Comparison of ENCODE assay signal across 19 mouse cellular contexts in the genomic region with DNA sequence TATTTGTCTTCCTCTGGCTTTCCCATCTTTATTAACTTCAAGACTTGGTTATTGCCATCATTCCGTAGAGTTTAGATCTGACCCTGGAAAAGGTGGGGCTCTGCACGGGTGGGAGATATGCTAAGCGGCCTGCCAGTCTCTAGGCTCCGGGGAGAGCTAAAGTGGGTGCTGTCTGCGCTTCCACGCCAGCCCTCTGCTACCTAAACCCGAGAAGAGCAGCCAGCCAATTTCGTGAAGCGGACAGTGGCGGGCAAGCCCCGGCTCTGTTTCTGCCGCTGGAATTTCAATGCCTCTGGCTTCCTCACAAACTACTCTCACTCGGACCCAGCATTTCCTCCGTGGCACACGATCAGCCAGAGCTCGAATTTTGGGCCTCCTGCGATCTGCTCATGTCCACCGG. TPM values are rescaled to one million over a fixed set of nuclear protein-coding genes. Genes with fewer than 3 reads are reported as not detected.
DNase-seq lines count a peak whose midpoint lies in the region; ATAC-seq and TF ChIP-seq lines count a peak whose summit lies in the region.
"Had no signal": no experiment of that assay in that cellular context is flagged by ENCODE, and none has a peak within 500 bp of the region (broad histone marks: within the 10 kb centered on the region; RNA-seq: fewer than 3 reads in every experiment).

No protein-coding gene starts in this region.

- TF ChIP-seq CTCF in hindbrain, postnatal 0 days (IDR thresholded peaks at IDR 0.05; ENCODE audit: low read depth) = no peak

- H3K9me3 ChIP-seq in hindbrain, embryonic 10.5 days = 0 out of 2 replicates have a peak, but pooled peaks cover 3% of the 10 kb centered on the region
- no peaks in the 10 kb centered on the region for H3K9me3 ChIP-seq in hindbrain, postnatal 0 days (ENCODE audit: low read length)
- H3K9me3 ChIP-seq in midbrain, embryonic 14.5 days (ENCODE audit: control insufficient read depth, low read length) = no peaks in the 10 kb centered on the region
- H3K9me3 ChIP-seq in midbrain, embryonic 16.5 days (replicated peaks; ENCODE audit: control insufficient read depth, low read length, poor library complexity, severe bottlenecking) = no peaks in the 10 kb centered on the region
- no peaks in the 10 kb centered on the region for H3K9me3 ChIP-seq in limb, embryonic 10.5 days (replicated peaks)
- H3K9me3 ChIP-seq in neural tube, embryonic 14.5 days (ENCODE audit: control insufficient read depth, low read length) = no peaks in the 10 kb centered on the region
- H3K9me3 ChIP-seq: forebrain, embryonic 13.5 days; heart, embryonic 15.5 days; liver, embryonic 15.5 days had no signal

- WGBS in hindbrain, embryonic 10.5 days = under 1% methylated on average over 18 of the region's 18 CpGs
- WGBS in hindbrain, postnatal 0 days = 3% methylated on average over 18 of the region's 18 CpGs
- 1% methylated on average over 18 of the region's 18 CpGs for WGBS in midbrain, embryonic 14.5 days
- WGBS in midbrain, embryonic 16.5 days = 3% methylated on average over 18 of the region's 18 CpGs
- WGBS in limb, embryonic 10.5 days = under 1% methylated on average over 18 of the region's 18 CpGs
- WGBS in neural tube, embryonic 14.5 days = 2% methylated on average over 18 of the region's 18 CpGs

- H3K36me3 ChIP-seq in hindbrain, embryonic 10.5 days = 0 out of 2 replicates have a peak, but pooled peaks cover 9% of the 10 kb centered on the region
- no peaks in the 10 kb centered on the region for H3K36me3 ChIP-seq in hindbrain, postnatal 0 days (ENCODE audit: insufficient read depth, low read length)
- no peaks in the 10 kb centered on the region for H3K36me3 ChIP-seq in midbrain, embryonic 14.5 days (ENCODE audit: control insufficient read depth, insufficient read depth, low read length)
- H3K36me3 ChIP-seq in midbrain, embryonic 16.5 days (ENCODE audit: control insufficient read depth, insufficient read depth, low read length) = no peaks in the 10 kb centered on the region
- H3K36me3 ChIP-seq in limb, embryonic 10.5 days = no peaks in the 10 kb centered on the region
- no peaks in the 10 kb centered on the region for H3K36me3 ChIP-seq in neural tube, embryonic 14.5 days (ENCODE audit: control insufficient read depth, insufficient read depth, low read length)
- H3K36me3 ChIP-seq: heart, embryonic 15.5 days; liver, embryonic 15.5 days had no signal

- H3K4me1 ChIP-seq in hindbrain, embryonic 10.5 days (replicated peaks) = peaks cover 39% of the 10 kb centered on the region
- no peaks in the 10 kb centered on the region for H3K4me1 ChIP-seq in hindbrain, postnatal 0 days (ENCODE audit: insufficient read depth, low read length)
- H3K4me1 ChIP-seq in midbrain, embryonic 14.5 days (ENCODE audit: control insufficient read depth, insufficient read depth, low read length) = peaks cover 14% of the 10 kb centered on the region; the same call in 1 of the 2 replicates
- H3K4me1 ChIP-seq in midbrain, embryonic 16.5 days (ENCODE audit: control insufficient read depth, insufficient read depth, low read length) = peaks cover 15% of the 10 kb centered on the region
- H3K4me1 ChIP-seq in limb, embryonic 10.5 days = peaks cover 29% of the 10 kb centered on the region
- peaks cover 4% of the 10 kb centered on the region; the same call in 1 of the 2 replicates for H3K4me1 ChIP-seq in neural tube, embryonic 14.5 days (ENCODE audit: control insufficient read depth, insufficient read depth, low read length)

- H3K4me3 ChIP-seq in hindbrain, embryonic 10.5 days = peak overlapping the region; percentile 66
- H3K4me3 ChIP-seq in hindbrain, postnatal 0 days (ENCODE audit: low read length) = no peak overlapping the region
- no peak overlapping the region for H3K4me3 ChIP-seq in midbrain, embryonic 14.5 days (replicated peaks; ENCODE audit: low read depth, low read length)
- no peak overlapping the region for H3K4me3 ChIP-seq in midbrain, embryonic 16.5 days (ENCODE audit: low read depth, low read length)
- no peak overlapping the region for H3K4me3 ChIP-seq in limb, embryonic 10.5 days
- H3K4me3 ChIP-seq in neural tube, embryonic 14.5 days (ENCODE audit: low read depth, low read length) = no peak overlapping the region
- H3K4me3 ChIP-seq: forebrain, embryonic 13.5 days; heart, embryonic 15.5 days; liver, embryonic 15.5 days had no signal

- peaks cover 96% of the 10 kb centered on the region for H3K27me3 ChIP-seq in hindbrain, embryonic 10.5 days (ENCODE audit: insufficient read depth, poor library complexity, severe bottlenecking)
- H3K27me3 ChIP-seq in hindbrain, postnatal 0 days (ENCODE audit: insufficient read depth, low read length) = peaks cover 84% of the 10 kb centered on the region
- peaks cover 83% of the 10 kb centered on the region for H3K27me3 ChIP-seq in midbrain, embryonic 14.5 days (ENCODE audit: control insufficient read depth, insufficient read depth, low read length)
- H3K27me3 ChIP-seq in midbrain, embryonic 16.5 days (ENCODE audit: control insufficient read depth, insufficient read depth, low read depth, low read length) = peaks cover 48% of the 10 kb centered on the region
- peaks cover 91% of the 10 kb centered on the region for H3K27me3 ChIP-seq in limb, embryonic 10.5 days (ENCODE audit: low read depth, poor library complexity, severe bottlenecking)
- H3K27me3 ChIP-seq in neural tube, embryonic 14.5 days (ENCODE audit: control insufficient read depth, insufficient read depth, low read length) = peaks cover 45% of the 10 kb centered on the region

- DNase-seq in hindbrain, embryonic 10.5 days (ENCODE audit: low spot score) = peak; percentile 57
- DNase-seq in hindbrain, postnatal 0 days (ENCODE audit: low spot score) = no peak
- DNase-seq in midbrain, embryonic 14.5 days = peak; percentile 35
- DNase-seq in limb, embryonic 10.5 days (ENCODE audit: low spot score) = peak; percentile 51
- DNase-seq in gastrocnemius, postnatal 25 days = no peak
- DNase-seq: adrenal gland, postnatal 36 days; cerebellum, adult 9-10 months; kidney, adult 18-20 months; kidney, postnatal 14 days; lung, postnatal 14 days; thymus, adult 18-20 months had no signal

- H3K27ac ChIP-seq in hindbrain, embryonic 10.5 days = peak overlapping the region; percentile 43; the same call in 1 of the 2 replicates
- H3K27ac ChIP-seq in hindbrain, postnatal 0 days = no peak overlapping the region
- H3K27ac ChIP-seq in midbrain, embryonic 14.5 days (replicated peaks; ENCODE audit: low read depth, low read length) = no peak overlapping the region
- no peak overlapping the region for H3K27ac ChIP-seq in midbrain, embryonic 16.5 days (ENCODE audit: low read length)
- H3K27ac ChIP-seq in limb, embryonic 10.5 days = no peak overlapping the region
- H3K27ac ChIP-seq in neural tube, embryonic 14.5 days (ENCODE audit: low read depth, low read length) = no peak overlapping the region
- H3K27ac ChIP-seq: forebrain, embryonic 13.5 days; heart, embryonic 15.5 days; liver, embryonic 15.5 days had no signal

- H3K9ac ChIP-seq in hindbrain, postnatal 0 days (replicated peaks; ENCODE audit: low read length) = no peak overlapping the region
- H3K9ac ChIP-seq in midbrain, embryonic 14.5 days (replicated peaks; ENCODE audit: low read length) = no peak overlapping the region
- H3K9ac ChIP-seq in midbrain, embryonic 16.5 days (ENCODE audit: low read depth, low read length) = no peak overlapping the region
- no peak overlapping the region for H3K9ac ChIP-seq in neural tube, embryonic 14.5 days (replicated peaks; ENCODE audit: low read depth, low read length)
- H3K9ac ChIP-seq: forebrain, embryonic 13.5 days; heart, embryonic 15.5 days; liver, embryonic 15.5 days had no signal

- no peak for ATAC-seq in hindbrain, postnatal 0 days
- ATAC-seq in midbrain, embryonic 14.5 days (ENCODE audit: low FRiP score, low TSS enrichment) = no peak
- no peak for ATAC-seq in midbrain, embryonic 16.5 days
- ATAC-seq in neural tube, embryonic 14.5 days (ENCODE audit: low read depth) = no peak
- ATAC-seq: forebrain, embryonic 13.5 days had no signal

- no peak overlapping the region for H3K4me2 ChIP-seq in hindbrain, postnatal 0 days (ENCODE audit: low read depth, low read length)
- no peak overlapping the region for H3K4me2 ChIP-seq in midbrain, embryonic 14.5 days (ENCODE audit: low read length)
- H3K4me2 ChIP-seq in midbrain, embryonic 16.5 days (ENCODE audit: low read length) = no peak overlapping the region
- H3K4me2 ChIP-seq in neural tube, embryonic 14.5 days (ENCODE audit: low read depth, low read length) = peak overlapping the region; percentile 1; the same call in 1 of the 2 replicates
- H3K4me2 ChIP-seq: forebrain, embryonic 13.5 days; heart, embryonic 15.5 days; liver, embryonic 15.5 days had no signal

RNA-seq across cellular contexts. Expression of a gene that starts 1.9 kb away (rescaled TPM):
- 8.1 and 9.8 TPM in 2 replicates for polyA plus RNA-seq in hindbrain, embryonic 10.5 days (2016; fragmentation: Nextera tagmentation; extraction: Ambion mirVana)
- total RNA-seq in hindbrain, postnatal 0 days (2014; rRNA removed) = 2.4 and 2.6 TPM in 2 replicates
- polyA plus RNA-seq in hindbrain, postnatal 0 days (2015; fragmentation: Nextera tagmentation; extraction: Ambion mirVana) = 4.3 TPM in 2 replicates
- polyA plus RNA-seq in midbrain, embryonic 14.5 days (2014; fragmentation: Nextera tagmentation; extraction: Ambion mirVana) = 2.8 and 3.1 TPM in 2 replicates
- polyA plus RNA-seq in midbrain, embryonic 16.5 days (2015; fragmentation: Nextera tagmentation; extraction: Ambion mirVana) = 0.94 and 1.6 TPM in 2 replicates
- polyA plus RNA-seq in limb, embryonic 10.5 days (2016; fragmentation: Nextera tagmentation; extraction: Ambion mirVana) = 0.05 and 0.06 TPM in 2 replicates
- polyA plus RNA-seq in neural tube, embryonic 14.5 days (2014; fragmentation: Nextera tagmentation; extraction: Ambion mirVana) = 4.7 and 5.4 TPM in 2 replicates
- total RNA-seq in gastrocnemius, postnatal 25 days (2021) = not detected
- total RNA-seq: adrenal gland, postnatal 36 days; hematopoietic stem cell, adult 5-6 weeks; megakaryocyte-erythroid progenitor cell, adult 5-6 weeks had no signal
- polyA plus RNA-seq: liver, embryonic 15.5 days; small intestine, adult 2 months had no signal

Comparison
In these comparisons a context has a peak if more than half of its experiments do, and no peak if none do; other contexts are left out.
1. DNase-seq: peak in hindbrain, embryonic 10.5 days (single experiment), midbrain, embryonic 14.5 days (single experiment) and limb, embryonic 10.5 days (single experiment); none in hindbrain, postnatal 0 days (single experiment) and gastrocnemius, postnatal 25 days (single experiment).